Mouse (Mus musculus): ENCODE results near the gene Lrrc8e. TPM values are rescaled to one million over a fixed set of nuclear protein-coding genes. Genes with fewer than 3 reads are reported as not detected.

Lrrc8e gene
- total and polyA plus RNA-seq, 3 experiments = 0.25 TPM; not detected in 2

DNA sequence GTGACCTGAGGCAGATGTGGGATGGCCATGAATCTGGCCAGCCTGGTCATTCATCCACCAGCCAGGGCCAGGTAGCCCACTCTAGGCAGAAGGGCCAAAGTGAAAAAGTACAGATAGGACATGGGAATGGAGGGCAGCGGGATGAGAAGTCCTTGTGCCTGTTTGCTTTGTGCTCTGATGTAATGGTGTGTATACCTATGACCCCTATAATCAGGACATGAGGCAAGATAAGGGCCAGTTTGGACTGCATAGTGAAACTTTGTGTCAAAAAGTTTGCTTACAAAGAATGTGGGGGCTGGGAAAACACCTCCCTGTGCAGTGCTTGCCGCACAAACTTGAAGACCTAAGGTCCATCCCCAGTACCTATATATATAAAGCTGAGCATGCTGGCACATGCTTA is 40.5 kb upstream of the Lrrc8e start:
- dilution Hi-C loops (cut with MboI; ENCODE audit: extremely low pct_ligation_motif_present, extremely low pct_unique_long_range_greater_than_20kb, low sequenced_read_pairs) = no loop called here
- H3K9me3 ChIP-seq (replicated peaks; ENCODE audit: low read length) = no peaks in the 10 kb centered on the region
- no peak overlapping the region for H3K27ac ChIP-seq (ENCODE audit: insufficient read depth, low read depth)
- no peak overlapping the region for H3K4me3 ChIP-seq (replicated peaks in 1 of 3; ENCODE audit: low read depth in 2 of 3, low read length in 2 of 3, poor library complexity in 1 of 3)
- no peak overlapping the region for H3K4me2 ChIP-seq (ENCODE audit: insufficient read depth, low read depth, poor library complexity, severe bottlenecking)
- no peak for DNase-seq (ENCODE audit: extremely low read depth)
- H3K36me3 ChIP-seq (replicated peaks in 1 of 2; ENCODE audit: control insufficient read depth in 1 of 2, insufficient read depth in 1 of 2, low read length in 1 of 2) = peaks cover 14% of the 10 kb centered on the region in 2 experiments
- TF ChIP-seq RCOR1 (conservative IDR thresholded peaks at IDR 0.05; ENCODE audit: low read depth, low read length) (no peak), ZMIZ1 (IDR thresholded peaks at IDR 0.05; ENCODE audit: low read depth, low read length) (no peak), PAX5 (IDR thresholded peaks at IDR 0.05; ENCODE audit: low read length) (no peak), E2F4 (IDR thresholded peaks at IDR 0.05; ENCODE audit: insufficient replicate concordance, low read depth, low read length) (no peak), NRF1 (IDR thresholded peaks at IDR 0.05; ENCODE audit: low read depth, low read length) (no peak)
- no peak overlapping the region for H3K9ac ChIP-seq (ENCODE audit: insufficient read depth, low read depth)
- H3K27me3 ChIP-seq (replicated peaks) = no peaks in the 10 kb centered on the region
- no peaks in the 10 kb centered on the region for H3K4me1 ChIP-seq (ENCODE audit: control insufficient read depth in 1 of 2, insufficient read depth in 2 of 2)
- no peaks in the 10 kb centered on the region for H3K79me2 ChIP-seq (replicated peaks; ENCODE audit: control insufficient read depth, extremely low read depth, insufficient read depth, poor library complexity, severe bottlenecking)
- in situ Hi-C loops (cut with MboI; ENCODE audit: low pct_ligation_motif_present, low pct_unique_long_range_greater_than_20kb, low sequenced_read_pairs) = no loop called here

DNA sequence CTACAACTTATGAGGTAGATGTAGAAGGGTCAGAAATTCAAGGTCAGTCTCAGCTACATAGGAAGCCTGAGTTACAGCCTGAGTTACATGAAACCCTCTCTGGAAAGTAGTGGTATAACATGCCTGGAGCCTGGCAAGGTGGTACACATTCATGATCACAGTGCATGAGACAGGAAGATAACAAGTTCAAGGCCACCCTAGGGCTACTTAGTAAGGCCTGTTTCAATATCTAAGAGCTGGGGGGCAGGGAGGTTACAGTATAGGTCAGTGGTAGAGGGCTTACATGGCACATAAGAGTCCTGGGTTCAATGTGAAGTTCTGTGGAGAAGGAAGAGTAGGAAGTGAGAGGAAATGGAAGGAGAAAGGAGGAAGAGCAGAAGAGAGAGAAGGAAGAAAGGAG is 38.0 kb upstream of the Lrrc8e start:
- H3K9me3 ChIP-seq (replicated peaks; ENCODE audit: low read length) = no peaks in the 10 kb centered on the region
- DNase-seq (ENCODE audit: extremely low read depth) = no peak
- in situ Hi-C loops (cut with MboI; ENCODE audit: low pct_ligation_motif_present, low pct_unique_long_range_greater_than_20kb, low sequenced_read_pairs) = no loop called here
- H3K36me3 ChIP-seq (replicated peaks in 1 of 2; ENCODE audit: control insufficient read depth in 1 of 2, insufficient read depth in 1 of 2, low read length in 1 of 2) = peaks cover 14% of the 10 kb centered on the region in 2 experiments
- H3K27ac ChIP-seq (ENCODE audit: insufficient read depth, low read depth) = no peak overlapping the region
- H3K27me3 ChIP-seq (replicated peaks) = no peaks in the 10 kb centered on the region
- no peaks in the 10 kb centered on the region for H3K79me2 ChIP-seq (replicated peaks; ENCODE audit: control insufficient read depth, extremely low read depth, insufficient read depth, poor library complexity, severe bottlenecking)
- H3K9ac ChIP-seq (ENCODE audit: insufficient read depth, low read depth) = no peak overlapping the region
- TF ChIP-seq POLR2A (IDR thresholded peaks at IDR 0.05; ENCODE audit: low read depth, low read length) (no peak), ETS1 (conservative IDR thresholded peaks at IDR 0.05; ENCODE audit: low read depth, low read length) (no peak)
- H3K4me2 ChIP-seq (ENCODE audit: insufficient read depth, low read depth, poor library complexity, severe bottlenecking) = no peak overlapping the region
- dilution Hi-C loops (cut with MboI; ENCODE audit: extremely low pct_ligation_motif_present, extremely low pct_unique_long_range_greater_than_20kb, low sequenced_read_pairs) = no loop called here
- no peak overlapping the region for H3K4me3 ChIP-seq (replicated peaks in 1 of 3; ENCODE audit: low read depth in 2 of 3, low read length in 2 of 3, poor library complexity in 1 of 3)
- H3K4me1 ChIP-seq (ENCODE audit: control insufficient read depth in 1 of 2, insufficient read depth in 2 of 2) = peaks cover 0 to 3% of the 10 kb centered on the region in 2 experiments; a peak in 1 of 4 replicates

DNA sequence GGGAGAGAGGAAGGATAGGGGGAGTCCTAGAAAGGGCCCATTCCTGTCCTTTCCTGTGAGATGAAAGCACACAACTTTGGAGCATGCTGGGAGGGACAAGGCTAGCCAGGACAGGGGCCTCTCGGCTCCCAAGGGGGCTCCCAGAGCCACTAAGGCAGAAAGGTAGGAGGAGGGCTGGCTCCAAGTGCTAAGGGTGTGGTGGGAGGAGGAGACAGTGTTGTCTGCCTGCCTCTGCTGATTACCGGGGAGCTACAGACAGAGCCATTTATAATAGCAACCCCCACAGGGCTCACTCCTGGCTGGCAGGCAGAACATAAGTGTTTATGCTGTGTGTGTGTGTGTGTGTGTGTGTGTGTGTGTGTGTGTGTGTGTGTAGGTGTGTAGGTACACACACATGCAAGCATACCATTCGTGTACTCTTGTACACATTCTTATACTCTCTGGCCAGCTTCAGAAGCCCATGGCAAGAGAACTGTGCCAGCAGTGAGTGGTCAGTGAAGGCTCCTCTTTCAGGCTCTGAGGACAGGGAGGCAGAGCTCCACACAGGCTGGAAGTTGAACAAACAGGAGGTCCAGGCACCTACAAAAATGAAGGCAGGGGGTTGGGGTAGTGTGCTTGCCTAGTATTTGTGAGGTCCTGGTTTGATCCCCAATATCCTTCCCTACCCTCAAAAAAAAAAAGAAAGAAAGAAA is 37.5 kb upstream of the Lrrc8e start:
- DNase-seq (ENCODE audit: extremely low read depth) = no peak
- Histone ChIP-seq H3K27ac (ENCODE audit: insufficient read depth, low read depth) (no peak overlapping the region), H3K9me3 (replicated peaks; ENCODE audit: low read length) (no peaks in the 10 kb centered on the region), H3K4me3 (replicated peaks in 1 of 3; ENCODE audit: low read depth in 2 of 3, low read length in 2 of 3, poor library complexity in 1 of 3) (no peak overlapping the region), H3K4me1 (ENCODE audit: control insufficient read depth in 1 of 2, insufficient read depth in 2 of 2) (peaks cover 0 to 3% of the 10 kb centered on the region in 2 experiments; a peak in 1 of 4 replicates), H3K36me3 (replicated peaks in 1 of 2; ENCODE audit: control insufficient read depth in 1 of 2, insufficient read depth in 1 of 2, low read length in 1 of 2) (peaks cover 14% of the 10 kb centered on the region in 2 experiments), H3K27me3 (replicated peaks) (no peaks in the 10 kb centered on the region), H3K4me2 (ENCODE audit: insufficient read depth, low read depth, poor library complexity, severe bottlenecking) (no peak overlapping the region), H3K79me2 (replicated peaks; ENCODE audit: control insufficient read depth, extremely low read depth, insufficient read depth, poor library complexity, severe bottlenecking) (no peaks in the 10 kb centered on the region), H3K9ac (ENCODE audit: insufficient read depth, low read depth) (no peak overlapping the region)
- TF ChIP-seq BHLHE40 (IDR thresholded peaks at IDR 0.05; ENCODE audit: low read depth, low read length) = no peak
- no peak for TF ChIP-seq GABPA (IDR thresholded peaks at IDR 0.05; ENCODE audit: insufficient replicate concordance, low read depth, low read length)
- TF ChIP-seq HCFC1 (IDR thresholded peaks at IDR 0.05; ENCODE audit: low read depth, low read length) = no peak
- TF ChIP-seq UBTF (IDR thresholded peaks at IDR 0.05; ENCODE audit: low read depth, low read length) = no peak
- no peak for TF ChIP-seq POLR2A (IDR thresholded peaks at IDR 0.05; ENCODE audit: low read depth, low read length)
- no peak for TF ChIP-seq SIN3A (IDR thresholded peaks at IDR 0.05; ENCODE audit: low read length)
- no peak for TF ChIP-seq EP300 (IDR thresholded peaks at IDR 0.05; ENCODE audit: low read length)
- TF ChIP-seq ZKSCAN1 (IDR thresholded peaks at IDR 0.05; ENCODE audit: borderline replicate concordance, low read depth, low read length) = no peak
- no peak for TF ChIP-seq MAZ (IDR thresholded peaks at IDR 0.05; ENCODE audit: low read depth, low read length)
- no peak for TF ChIP-seq MXI1 (IDR thresholded peaks at IDR 0.05; ENCODE audit: low read depth, low read length)
- no peak for TF ChIP-seq USF2 (conservative IDR thresholded peaks at IDR 0.05; ENCODE audit: low read depth, low read length)
- no peak for TF ChIP-seq CHD1 (IDR thresholded peaks at IDR 0.05; ENCODE audit: low read depth, low read length)
- TF ChIP-seq NRF1 (IDR thresholded peaks at IDR 0.05; ENCODE audit: low read depth, low read length) = no peak
- no peak for TF ChIP-seq MEF2A (IDR thresholded peaks at IDR 0.05; ENCODE audit: borderline replicate concordance, low read depth, low read length)
- no peak for TF ChIP-seq JUND (conservative IDR thresholded peaks at IDR 0.05; ENCODE audit: low read depth, low read length)
- TF ChIP-seq TCF12 (IDR thresholded peaks at IDR 0.05; ENCODE audit: low read depth, low read length) = no peak
- TF ChIP-seq POLR2AphosphoS2 (IDR thresholded peaks at IDR 0.05; ENCODE audit: low read depth, low read length) = no peak
- TF ChIP-seq KAT2A (IDR thresholded peaks at IDR 0.05; ENCODE audit: insufficient replicate concordance, low read length) = no peak
- no peak for TF ChIP-seq MAX (IDR thresholded peaks at IDR 0.05; ENCODE audit: low read length)
- dilution Hi-C loops (cut with MboI; ENCODE audit: extremely low pct_ligation_motif_present, extremely low pct_unique_long_range_greater_than_20kb, low sequenced_read_pairs) (no loop called here), in situ Hi-C loops (cut with MboI; ENCODE audit: low pct_ligation_motif_present, low pct_unique_long_range_greater_than_20kb, low sequenced_read_pairs) (no loop called here)

All from CH12.LX (cell line).